Mouse (Mus musculus) intestine, embryonic 14.5 days (tissue): Measurements from ENCODE around the gene Bco1. TPM values are rescaled to one million over a fixed set of nuclear protein-coding genes. Genes with fewer than 3 reads are reported as not detected.

Source experiments
- ATAC-seq: fragments of 200-750 bp; cut with Nextera tagmentation; replicated peaks from 2 replicates; pipeline ENCODE4 v1.8.0; 2017; ENCODE audit warnings: low read depth, moderate number of reproducible peaks, moderate TSS enrichment, moderate library complexity; ENCODE audit not compliant: low FRiP score, low TSS enrichment
- DNase-seq: peaks from one replicate; pipeline ENCODE4 v3.0.0-alpha.2; 2018; ENCODE audit warnings: low spot score
- H3K27ac ChIP-seq: fragments of 300-500 bp; sonication (generic); 2 replicates; pipeline ENCODE4 v1.5.1; 2014; ENCODE audit warnings: low read depth, mild to moderate bottlenecking, control low read depth
- H3K27me3 ChIP-seq: fragments of 300-500 bp; sonication (generic); replicated peaks from 2 replicates; pipeline ENCODE4 v1.6.1; 2014; ENCODE audit warnings: low read length, control low read depth; ENCODE audit not compliant: control insufficient read depth, insufficient read depth
- H3K36me3 ChIP-seq: fragments of 300-500 bp; sonication (generic); 2 replicates; pipeline ENCODE4 v1.6.1; 2014; ENCODE audit warnings: low read length, control low read depth; ENCODE audit not compliant: control insufficient read depth, insufficient read depth
- H3K4me1 ChIP-seq: fragments of 300-500 bp; sonication (generic); replicated peaks from 2 replicates; pipeline ENCODE4 v1.6.1; 2014; ENCODE audit warnings: low read length, control low read depth, mixed read lengths; ENCODE audit not compliant: control insufficient read depth, insufficient read depth
- H3K4me2 ChIP-seq: fragments of 300-500 bp; sonication (generic); 2 replicates; pipeline ENCODE4 v1.6.1; 2014; ENCODE audit warnings: low read length
- H3K4me3 ChIP-seq: fragments of 300-500 bp; sonication (generic); 2 replicates; pipeline ENCODE4 v1.5.1; 2014; ENCODE audit warnings: low read depth, low read length, control low read depth, mixed read lengths
- H3K9ac ChIP-seq: fragments of 300-500 bp; sonication (generic); 2 replicates; pipeline ENCODE4 v1.6.1; 2014; ENCODE audit warnings: mild to moderate bottlenecking, low read length
- H3K9me3 ChIP-seq: fragments of 300-500 bp; sonication (generic); 2 replicates; pipeline ENCODE4 v1.6.1; 2016; ENCODE audit warnings: low read length, control low read depth; ENCODE audit not compliant: control insufficient read depth
- WGBS: fragments of 180-500 bp; shearing (Covaris S2); extraction: QIAGEN DNeasy Blood & Tissue Kit; methylation state at CpG from one replicate; pipeline ENCODE4 v1.1.7; 2014; 5-methylcytosine and 5-hydroxymethylcytosine counted together
- polyA plus RNA-seq: library from polyadenylated mRNA; unstranded; fragments of >200 nt; fragmentation: Nextera tagmentation; extraction: Ambion mirVana; gene quantifications from 2 replicates; pipeline ENCODE4 v1.2.1, GENCODE M21; 2014

The Bco1 gene
- polyA plus RNA-seq, 1 experiment from 2014 or later = 0.97 TPM

DNA sequence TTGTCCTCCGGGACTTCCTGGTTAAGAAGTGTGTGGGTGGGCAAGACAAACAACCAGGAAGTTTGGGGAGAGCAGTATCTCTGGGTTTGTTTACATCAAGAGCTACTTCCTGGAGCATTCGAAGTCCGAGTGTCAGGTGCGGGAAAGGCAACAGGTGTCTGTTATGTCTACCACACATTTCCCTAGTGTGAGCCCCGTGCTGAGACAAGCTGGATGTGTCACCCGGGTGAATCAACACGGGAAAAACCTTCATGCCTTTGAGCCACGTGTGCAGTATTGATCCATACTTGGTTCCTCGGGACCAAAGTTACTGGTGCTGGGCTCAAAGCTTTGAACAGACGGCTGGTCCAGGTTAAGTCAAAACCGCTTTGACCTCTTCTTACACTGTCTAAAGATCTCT, 41.7 kb downstream of the Bco1 start:
- DNase-seq (no peak), ATAC-seq (no peak)
- H3K36me3 ChIP-seq = no peaks in the 10 kb centered on the region
- H3K9me3 ChIP-seq = 0 out of 2 replicates have a peak, but pooled peaks cover 5% of the 10 kb centered on the region
- H3K4me1 ChIP-seq = peaks cover 7% of the 10 kb centered on the region
- no peak overlapping the region; the same call in 1 of the 2 replicates for H3K27ac ChIP-seq
- H3K4me3 ChIP-seq = no peak overlapping the region
- no peaks in the 10 kb centered on the region for H3K27me3 ChIP-seq
- H3K9ac ChIP-seq = no peak overlapping the region
- H3K4me2 ChIP-seq = no peak overlapping the region
- 38% methylated on average over 11 of the region's 11 CpGs for WGBS

GRCm38 (mm10) chr8:117148520-117148919, 52.9 kb downstream of the Bco1 start:
- WGBS = 92% methylated on average over 6 of the region's 6 CpGs

GRCm38 (mm10) chr8:117156149-117156548, 60.5 kb downstream of the Bco1 start:
- H3K4me1 ChIP-seq = peaks cover 16% of the 10 kb centered on the region

More at GRCm38 (mm10) chr8:117148520-117148919, 52.9 kb downstream of the Bco1 start:
- no peak overlapping the region for H3K4me3 ChIP-seq
- H3K36me3 ChIP-seq = no peaks in the 10 kb centered on the region
- no peak for DNase-seq
- no peak overlapping the region for H3K4me2 ChIP-seq
- no peak overlapping the region for H3K9ac ChIP-seq
- no peaks in the 10 kb centered on the region for H3K4me1 ChIP-seq
- no peak for ATAC-seq
- H3K27me3 ChIP-seq = no peaks in the 10 kb centered on the region
- no peaks in the 10 kb centered on the region for H3K9me3 ChIP-seq
- no peak overlapping the region for H3K27ac ChIP-seq

DNA sequence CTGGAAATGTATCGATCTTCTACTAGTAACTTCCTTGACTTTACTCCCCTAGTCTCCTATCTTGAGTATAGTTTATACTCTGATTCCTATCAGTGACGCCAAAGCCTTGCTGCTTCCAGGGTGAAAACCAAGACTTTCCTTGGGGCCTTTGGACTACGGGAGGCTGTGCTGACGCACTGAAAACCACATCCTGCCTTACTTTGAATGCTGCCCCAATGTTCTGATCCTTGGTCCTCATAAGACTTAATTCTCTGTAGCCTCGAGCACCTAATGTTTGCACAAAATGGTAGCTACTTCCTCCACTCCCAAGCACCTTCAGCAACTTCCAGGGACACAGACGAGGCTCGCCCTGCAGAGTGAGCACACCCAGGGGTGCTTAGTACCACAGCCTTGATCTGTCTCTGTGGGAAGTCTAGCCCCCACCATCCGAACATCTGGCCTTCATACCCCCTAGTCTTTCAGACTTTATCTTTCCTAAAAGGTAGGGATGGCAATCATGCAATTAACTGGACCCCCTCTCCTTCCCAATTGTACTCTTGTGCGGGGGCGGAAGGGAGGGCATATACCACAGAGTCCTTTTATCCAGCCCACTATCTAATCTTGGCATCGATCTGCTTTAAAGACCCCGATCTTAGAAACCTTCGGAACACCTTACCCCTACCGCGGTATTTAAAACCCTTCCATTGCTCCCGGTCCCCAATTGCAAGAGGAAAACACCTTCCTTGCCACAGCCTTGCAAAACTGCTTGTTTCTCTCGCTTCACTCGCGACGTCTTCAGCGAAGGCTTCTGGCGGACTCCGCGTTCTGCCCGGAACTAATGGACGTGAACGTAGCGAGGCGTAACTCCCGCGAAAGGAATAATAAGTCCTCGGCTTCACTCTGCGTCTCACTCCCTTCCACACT, 61.5 kb downstream of the Bco1 start:
- peak; percentile 0; the same call in 1 of the 2 replicates for ATAC-seq
- WGBS = 8% methylated on average over 33 of the region's 33 CpGs
- Histone ChIP-seq H3K9ac (peak overlapping the region; percentile 84), H3K9me3 (no peaks in the 10 kb centered on the region), H3K4me2 (peak overlapping the region; percentile 80), H3K4me1 (peaks cover 16% of the 10 kb centered on the region), H3K27ac (peak overlapping the region; percentile 84), H3K36me3 (no peaks in the 10 kb centered on the region), H3K27me3 (no peaks in the 10 kb centered on the region), H3K4me3 (peak overlapping the region; percentile 90)
- DNase-seq = peak; percentile 57

More at GRCm38 (mm10) chr8:117156149-117156548, 60.5 kb downstream of the Bco1 start:
- no peaks in the 10 kb centered on the region for H3K27me3 ChIP-seq
- H3K9ac ChIP-seq = no peak overlapping the region
- no peaks in the 10 kb centered on the region for H3K36me3 ChIP-seq
- H3K4me2 ChIP-seq = peak overlapping the region; percentile 9; the same call in 1 of the 2 replicates
- no peak overlapping the region for H3K4me3 ChIP-seq
- no peak overlapping the region for H3K27ac ChIP-seq
- no peaks in the 10 kb centered on the region for H3K9me3 ChIP-seq
- ATAC-seq = no peak
- no peak for DNase-seq
- WGBS = 91% methylated on average over 4 of the region's 4 CpGs

DNA sequence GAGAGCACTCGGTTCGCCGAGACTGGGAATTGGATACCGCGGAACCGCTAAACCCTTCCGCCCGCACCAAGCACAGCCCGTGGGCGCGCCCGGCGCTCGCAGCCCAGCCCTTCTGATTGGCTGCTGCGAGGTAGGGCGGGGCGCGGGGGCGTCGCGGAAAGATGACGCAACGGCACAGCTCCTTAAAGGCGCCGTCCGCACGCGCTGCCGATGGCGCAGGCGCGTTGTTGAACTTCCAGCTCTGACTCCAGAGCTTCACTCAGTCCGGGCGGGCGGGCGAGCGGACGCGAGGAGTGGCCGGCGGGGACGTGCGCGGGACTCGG, 62.1 kb downstream of the Bco1 start:
- Histone ChIP-seq H3K4me1 (peaks cover 16% of the 10 kb centered on the region), H3K4me3 (peak overlapping the region; percentile 90), H3K27me3 (no peaks in the 10 kb centered on the region), H3K27ac (peak overlapping the region; percentile 84), H3K9me3 (no peaks in the 10 kb centered on the region), H3K9ac (peak overlapping the region; percentile 84), H3K4me2 (peak overlapping the region; percentile 80), H3K36me3 (no peaks in the 10 kb centered on the region)
- peak; percentile 93 for ATAC-seq
- DNase-seq = peak; percentile 98
- WGBS = under 1% methylated on average over 44 of the region's 45 CpGs

DNA sequence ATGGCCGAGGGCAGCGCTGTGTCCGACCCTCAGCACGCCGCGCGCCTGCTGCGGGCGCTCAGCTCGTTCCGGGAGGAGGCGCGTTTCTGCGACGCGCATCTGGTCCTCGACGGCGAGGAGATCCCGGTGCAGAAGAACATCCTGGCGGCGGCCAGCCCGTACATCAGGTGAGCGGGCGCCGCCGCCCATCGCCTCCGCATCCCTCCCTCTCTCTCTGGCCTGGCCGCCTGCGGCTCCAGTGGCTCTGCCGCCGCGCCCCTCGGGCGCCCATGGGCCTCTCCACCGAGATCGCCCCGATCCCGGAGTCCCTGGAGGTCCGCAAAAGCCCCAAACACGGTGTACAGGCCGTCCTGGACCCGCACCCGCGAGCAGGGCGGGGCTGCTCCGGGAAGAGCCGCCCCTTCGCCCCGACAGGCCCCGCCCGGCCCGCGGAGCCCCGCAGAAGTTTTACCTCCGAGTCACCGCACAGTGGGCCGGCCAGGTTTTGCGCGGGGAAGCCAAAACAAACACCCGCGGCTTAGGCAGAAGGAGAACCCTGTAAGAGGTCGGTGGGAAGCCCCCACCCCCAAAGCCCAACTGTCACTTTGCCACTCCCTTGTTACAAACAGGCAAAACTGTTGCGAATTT, 62.6 kb downstream of the Bco1 start, which contains the start of gene Gan:
Gene Gan, plus strand, starts transcription at position 1 of the 627 bp plus-strand sequence.
- H3K27me3 ChIP-seq = no peaks in the 10 kb centered on the region
- no peaks in the 10 kb centered on the region for H3K36me3 ChIP-seq
- H3K9ac ChIP-seq = peak within 1 kb of the TSS; percentile 84
- no peaks in the 10 kb centered on the region for H3K9me3 ChIP-seq
- WGBS = under 1% methylated on average over 62 of the region's 65 CpGs
- peak within 1 kb of the TSS; percentile 80 for H3K4me2 ChIP-seq
- peak within 1 kb of the TSS; percentile 90 for H3K4me3 ChIP-seq
- H3K4me1 ChIP-seq = peaks cover 16% of the 10 kb centered on the region
- peak within 1 kb of the TSS; percentile 84 for H3K27ac ChIP-seq
- peak; percentile 73 for DNase-seq
- ATAC-seq = peak; percentile 57

DNA sequence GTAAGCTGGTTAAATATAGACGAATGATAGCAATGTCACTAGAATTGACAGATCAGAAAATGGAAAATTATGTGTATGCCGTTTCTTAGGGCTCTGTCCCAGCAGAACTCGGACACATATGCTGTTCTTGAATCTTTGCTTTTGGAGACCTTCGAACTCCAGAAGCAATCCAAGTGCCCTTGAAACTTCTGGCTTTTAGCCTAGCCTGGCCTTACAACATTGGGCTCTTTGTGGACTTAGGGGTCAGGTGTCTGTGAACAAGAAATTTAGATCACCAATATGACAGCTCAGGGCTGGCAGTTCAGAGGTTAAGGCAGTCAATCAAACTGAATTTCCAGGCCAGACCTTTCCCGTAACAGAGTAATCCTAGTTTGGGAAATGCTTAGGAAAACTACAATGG, 63.4 kb downstream of the Bco1 start:
- Histone ChIP-seq H3K4me1 (peaks cover 16% of the 10 kb centered on the region), H3K27ac (no peak overlapping the region), H3K4me3 (peak overlapping the region; percentile 90), H3K36me3 (no peaks in the 10 kb centered on the region), H3K9me3 (no peaks in the 10 kb centered on the region), H3K27me3 (no peaks in the 10 kb centered on the region), H3K4me2 (peak overlapping the region; percentile 69), H3K9ac (peak overlapping the region; percentile 84; the same call in 1 of the 2 replicates)
- DNase-seq = no peak
- ATAC-seq = no peak
- WGBS = 59% methylated on average over 5 of the region's 5 CpGs

GRCm38 (mm10) chr8:117164912-117165311, 69.3 kb downstream of the Bco1 start:
- no peak overlapping the region for H3K4me3 ChIP-seq
- H3K27me3 ChIP-seq = no peaks in the 10 kb centered on the region
- no peak overlapping the region for H3K9ac ChIP-seq
- DNase-seq (no peak), ATAC-seq (no peak)
- no peak overlapping the region for H3K27ac ChIP-seq
- H3K4me1 ChIP-seq = no peaks in the 10 kb centered on the region
- no peak overlapping the region for H3K4me2 ChIP-seq
- peaks cover 3% of the 10 kb centered on the region; the same call in 1 of the 2 replicates for H3K36me3 ChIP-seq
- H3K9me3 ChIP-seq = no peaks in the 10 kb centered on the region
- WGBS = 86% methylated on average over 4 of the region's 4 CpGs
